Mouse (Mus musculus): ENCODE measurements at regions not wholly inside any gene's neighbourhood (a gene's known extent, or its start where the extent isn't known, plus 50 kb on each side); places are given as distances from the start of the nearest gene placed in this dataset.

- Histone ChIP-seq H3K27me3 (ENCODE audit: control insufficient read depth, insufficient read depth, low read length) (no peaks in the 10 kb centered on the region), H3K9ac (ENCODE audit: low read length) (no peak overlapping the region), H3K4me1 (ENCODE audit: control insufficient read depth, insufficient read depth, low read length) (no peaks in the 10 kb centered on the region), H3K9me3 (ENCODE audit: control insufficient read depth, low read length) (no peaks in the 10 kb centered on the region), H3K36me3 (ENCODE audit: control insufficient read depth, insufficient read depth, low read length) (no peaks in the 10 kb centered on the region), H3K4me3 (ENCODE audit: low read depth, low read length) (no peak overlapping the region), H3K4me2 (ENCODE audit: low read depth, severe bottlenecking) (no peak overlapping the region), H3K27ac (replicated peaks; ENCODE audit: low read depth, low read length) (no peak overlapping the region)
- DNase-seq (ENCODE audit: low spot score) (no peak), ATAC-seq (ENCODE audit: insufficient number of reproducible peaks, low FRiP score, low TSS enrichment, low read depth) (no peak)
- WGBS: 81% methylated on average over 9 of the region's 9 CpGs
Measured at GRCm38 (mm10) chr12:77134306-77135010, 103.5 kb upstream of the Fut8 start.

- Histone ChIP-seq H3K9ac (ENCODE audit: low read length) (no peak overlapping the region), H3K27me3 (ENCODE audit: control insufficient read depth, insufficient read depth, low read length) (no peaks in the 10 kb centered on the region), H3K27ac (replicated peaks; ENCODE audit: low read depth, low read length) (no peak overlapping the region), H3K4me3 (ENCODE audit: low read depth, low read length) (no peak overlapping the region), H3K9me3 (ENCODE audit: control insufficient read depth, low read length) (no peaks in the 10 kb centered on the region), H3K4me2 (ENCODE audit: low read depth, severe bottlenecking) (no peak overlapping the region), H3K4me1 (ENCODE audit: control insufficient read depth, insufficient read depth, low read length) (no peaks in the 10 kb centered on the region), H3K36me3 (ENCODE audit: control insufficient read depth, insufficient read depth, low read length) (no peaks in the 10 kb centered on the region)
- DNase-seq (ENCODE audit: low spot score) (no peak), ATAC-seq (ENCODE audit: insufficient number of reproducible peaks, low FRiP score, low TSS enrichment, low read depth) (no peak)
- 71% methylated on average over 5 of the region's 5 CpGs for WGBS
Measured at GRCm38 (mm10) chr12:77133465-77134305, 104.2 kb upstream of the Fut8 start.

GRCm38 (mm10) chr12:77131328-77131727 lies 106.6 kb upstream of the Fut8 start:
- Histone ChIP-seq H3K27ac (replicated peaks; ENCODE audit: low read depth, low read length) (no peak overlapping the region), H3K4me1 (ENCODE audit: control insufficient read depth, insufficient read depth, low read length) (no peaks in the 10 kb centered on the region), H3K27me3 (ENCODE audit: control insufficient read depth, insufficient read depth, low read length) (no peaks in the 10 kb centered on the region), H3K4me3 (ENCODE audit: low read depth, low read length) (no peak overlapping the region), H3K36me3 (ENCODE audit: control insufficient read depth, insufficient read depth, low read length) (no peaks in the 10 kb centered on the region), H3K9ac (ENCODE audit: low read length) (no peak overlapping the region), H3K9me3 (ENCODE audit: control insufficient read depth, low read length) (no peaks in the 10 kb centered on the region; the same call in 1 of the 2 replicates), H3K4me2 (ENCODE audit: low read depth, severe bottlenecking) (no peak overlapping the region)
- ATAC-seq (ENCODE audit: insufficient number of reproducible peaks, low FRiP score, low TSS enrichment, low read depth) (no peak), DNase-seq (ENCODE audit: low spot score) (no peak)
- 71% methylated on average over 7 of the region's 7 CpGs for WGBS

- no peak for ATAC-seq (ENCODE audit: insufficient number of reproducible peaks, low FRiP score, low TSS enrichment, low read depth)
- no peak for DNase-seq (ENCODE audit: low spot score)
- Histone ChIP-seq H3K27ac (replicated peaks; ENCODE audit: low read depth, low read length) (no peak overlapping the region), H3K4me3 (ENCODE audit: low read depth, low read length) (no peak overlapping the region), H3K4me2 (ENCODE audit: low read depth, severe bottlenecking) (no peak overlapping the region), H3K27me3 (ENCODE audit: control insufficient read depth, insufficient read depth, low read length) (no peaks in the 10 kb centered on the region), H3K36me3 (ENCODE audit: control insufficient read depth, insufficient read depth, low read length) (no peaks in the 10 kb centered on the region), H3K4me1 (ENCODE audit: control insufficient read depth, insufficient read depth, low read length) (no peaks in the 10 kb centered on the region), H3K9ac (ENCODE audit: low read length) (no peak overlapping the region), H3K9me3 (ENCODE audit: control insufficient read depth, low read length) (no peaks in the 10 kb centered on the region; the same call in 1 of the 2 replicates)
- 79% methylated on average over 6 of the region's 6 CpGs for WGBS
Measured at GRCm38 (mm10) chr12:77130526-77130925, 107.4 kb upstream of the Fut8 start.

GRCm38 (mm10) chr12:77124267-77124666 lies 113.7 kb upstream of the Fut8 start:
- no peak for DNase-seq (ENCODE audit: low spot score)
- 55% methylated on average over 1 of the region's 1 CpGs for WGBS
- Histone ChIP-seq H3K27me3 (ENCODE audit: control insufficient read depth, insufficient read depth, low read length) (no peaks in the 10 kb centered on the region), H3K9me3 (ENCODE audit: control insufficient read depth, low read length) (no peaks in the 10 kb centered on the region; the same call in 1 of the 2 replicates), H3K27ac (replicated peaks; ENCODE audit: low read depth, low read length) (no peak overlapping the region), H3K4me3 (ENCODE audit: low read depth, low read length) (no peak overlapping the region), H3K4me1 (ENCODE audit: control insufficient read depth, insufficient read depth, low read length) (no peaks in the 10 kb centered on the region), H3K36me3 (ENCODE audit: control insufficient read depth, insufficient read depth, low read length) (no peaks in the 10 kb centered on the region), H3K4me2 (ENCODE audit: low read depth, severe bottlenecking) (no peak overlapping the region), H3K9ac (ENCODE audit: low read length) (no peak overlapping the region)
- no peak for ATAC-seq (ENCODE audit: insufficient number of reproducible peaks, low FRiP score, low TSS enrichment, low read depth)

GRCm38 (mm10) chr12:77113516-77113915 lies 124.4 kb upstream of the Fut8 start:
- DNase-seq (ENCODE audit: low spot score): no peak

GRCm38 (mm10) chr12:77112133-77112532 lies 125.8 kb upstream of the Fut8 start:
- 75% methylated on average over 2 of the region's 2 CpGs for WGBS
- H3K27ac ChIP-seq (replicated peaks; ENCODE audit: low read depth, low read length): no peak overlapping the region

More at GRCm38 (mm10) chr12:77113516-77113915, 124.4 kb upstream of the Fut8 start:
- H3K4me1 ChIP-seq (ENCODE audit: control insufficient read depth, insufficient read depth, low read length): no peaks in the 10 kb centered on the region
- no peaks in the 10 kb centered on the region for H3K9me3 ChIP-seq (ENCODE audit: control insufficient read depth, low read length)
- H3K4me2 ChIP-seq (ENCODE audit: low read depth, severe bottlenecking): no peak overlapping the region
- H3K36me3 ChIP-seq (ENCODE audit: control insufficient read depth, insufficient read depth, low read length): no peaks in the 10 kb centered on the region
- no peak for ATAC-seq (ENCODE audit: insufficient number of reproducible peaks, low FRiP score, low TSS enrichment, low read depth)
- H3K4me3 ChIP-seq (ENCODE audit: low read depth, low read length): no peak overlapping the region
- WGBS: 84% methylated on average over 2 of the region's 2 CpGs
- H3K27ac ChIP-seq (replicated peaks; ENCODE audit: low read depth, low read length): no peak overlapping the region
- no peak overlapping the region for H3K9ac ChIP-seq (ENCODE audit: low read length)
- no peaks in the 10 kb centered on the region for H3K27me3 ChIP-seq (ENCODE audit: control insufficient read depth, insufficient read depth, low read length)

GRCm38 (mm10) chr12:77107251-77107650 lies 130.7 kb upstream of the Fut8 start:
- Histone ChIP-seq H3K4me2 (ENCODE audit: low read depth, severe bottlenecking) (no peak overlapping the region), H3K4me1 (ENCODE audit: control insufficient read depth, insufficient read depth, low read length) (no peaks in the 10 kb centered on the region), H3K36me3 (ENCODE audit: control insufficient read depth, insufficient read depth, low read length) (no peaks in the 10 kb centered on the region), H3K9ac (ENCODE audit: low read length) (no peak overlapping the region), H3K9me3 (ENCODE audit: control insufficient read depth, low read length) (no peaks in the 10 kb centered on the region), H3K27ac (replicated peaks; ENCODE audit: low read depth, low read length) (no peak overlapping the region), H3K27me3 (ENCODE audit: control insufficient read depth, insufficient read depth, low read length) (no peaks in the 10 kb centered on the region), H3K4me3 (ENCODE audit: low read depth, low read length) (no peak overlapping the region)
- no peak for ATAC-seq (ENCODE audit: insufficient number of reproducible peaks, low FRiP score, low TSS enrichment, low read depth)
- DNase-seq (ENCODE audit: low spot score): no peak
- WGBS: 84% methylated on average over 3 of the region's 3 CpGs

More at GRCm38 (mm10) chr12:77112133-77112532, 125.8 kb upstream of the Fut8 start:
- ATAC-seq (ENCODE audit: insufficient number of reproducible peaks, low FRiP score, low TSS enrichment, low read depth): no peak
- H3K4me1 ChIP-seq (ENCODE audit: control insufficient read depth, insufficient read depth, low read length): no peaks in the 10 kb centered on the region
- no peaks in the 10 kb centered on the region for H3K27me3 ChIP-seq (ENCODE audit: control insufficient read depth, insufficient read depth, low read length)
- H3K4me3 ChIP-seq (ENCODE audit: low read depth, low read length): no peak overlapping the region
- H3K36me3 ChIP-seq (ENCODE audit: control insufficient read depth, insufficient read depth, low read length): no peaks in the 10 kb centered on the region
- H3K9me3 ChIP-seq (ENCODE audit: control insufficient read depth, low read length): no peaks in the 10 kb centered on the region
- DNase-seq (ENCODE audit: low spot score): no peak
- no peak overlapping the region for H3K4me2 ChIP-seq (ENCODE audit: low read depth, severe bottlenecking)
- H3K9ac ChIP-seq (ENCODE audit: low read length): no peak overlapping the region

Data from limb, embryonic 11.5 days (tissue).